Mouse (Mus musculus) CH12.LX (cell line): Measurements from ENCODE around the gene Rabgap1l. TPM values are rescaled to one million over a fixed set of nuclear protein-coding genes. Genes with fewer than 3 reads are reported as not detected.

Source experiments
- DNase-seq: peaks from one replicate; pipeline ENCODE4 v3.0.0-alpha.2; 2013; ENCODE audit errors: extremely low read depth
- H3K27ac ChIP-seq: 2 replicates; pipeline ENCODE4 v1.5.1; 2012; ENCODE audit warnings: low read depth, mild to moderate bottlenecking, control low read depth, moderate library complexity; ENCODE audit not compliant: insufficient read depth
- H3K27me3 ChIP-seq: replicated peaks from 2 replicates; pipeline ENCODE3; 2012; ENCODE audit warnings: inconsistent platforms
- H3K36me3 ChIP-seq, 2 experiments: replicated peaks in 1 of 2; 2 replicates each; pipeline versions ENCODE3 to v1.6.1; 2012; ENCODE audit warnings: inconsistent platforms in 1 of 2, low read length in 1 of 2, mild to moderate bottlenecking in 1 of 2, mixed read lengths in 1 of 2, moderate library complexity in 1 of 2; ENCODE audit not compliant: control insufficient read depth in 1 of 2, insufficient read depth in 1 of 2
- H3K4me1 ChIP-seq, 2 experiments: 2 replicates each; pipeline ENCODE4 v1.6.1; 2012; ENCODE audit warnings: inconsistent platforms in 1 of 2, moderate library complexity in 1 of 2; ENCODE audit not compliant: insufficient read depth in 2 of 2, control insufficient read depth in 1 of 2
- H3K4me2 ChIP-seq: 2 replicates; pipeline ENCODE4 v1.6.1; 2012; ENCODE audit warnings: low read depth, mild to moderate bottlenecking, control low read depth; ENCODE audit not compliant: poor library complexity, insufficient read depth, severe bottlenecking
- H3K4me3 ChIP-seq, 3 experiments: fragments of 150-350 bp in 1 of 3; sonication (generic) in 1 of 3; replicated peaks in 1 of 3; 2 replicates each; pipeline versions ENCODE3 to v1.5.1; 2011 to 2012; ENCODE audit warnings: low read depth in 2 of 3, low read length in 2 of 3, mild to moderate bottlenecking in 2 of 3, moderate library complexity in 2 of 3, control low read depth in 1 of 3, improper control_type of control experiment in 1 of 3, inconsistent platforms in 1 of 3, mixed read lengths in 1 of 3; ENCODE audit not compliant: poor library complexity in 1 of 3
- H3K79me2 ChIP-seq: replicated peaks from 2 replicates; pipeline ENCODE4 v1.6.1; 2012; ENCODE audit warnings: mild to moderate bottlenecking, moderate library complexity; ENCODE audit not compliant: control insufficient read depth, poor library complexity, insufficient read depth, severe bottlenecking; ENCODE audit errors: extremely low read depth
- H3K9ac ChIP-seq: 2 replicates; pipeline ENCODE4 v1.6.1; 2012; ENCODE audit warnings: low read depth, mild to moderate bottlenecking, control low read depth, moderate library complexity; ENCODE audit not compliant: insufficient read depth
- H3K9me3 ChIP-seq: replicated peaks from 2 replicates; pipeline ENCODE3; 2012; ENCODE audit warnings: low read length, inconsistent platforms, mixed read lengths
- BHLHE40 ChIP-seq: IDR thresholded peaks from 2 replicates; pipeline ENCODE4 v1.6.1; 2011; ENCODE audit warnings: mild to moderate bottlenecking, low read depth, low read length, improper control_type of control experiment
- CTCF ChIP-seq, 2 experiments: IDR thresholded peaks in 1 of 2; conservative IDR thresholded peaks in 1 of 2; 2 replicates each; pipeline ENCODE4 v1.5.1; 2011 to 2012; ENCODE audit warnings: low read depth in 2 of 2, low read length in 2 of 2, improper control_type of control experiment in 1 of 2, inconsistent platforms in 1 of 2, mild to moderate bottlenecking in 1 of 2, moderate library complexity in 1 of 2
- ELF1 ChIP-seq: IDR thresholded peaks from 2 replicates; pipeline ENCODE4 v1.6.1; 2014; ENCODE audit warnings: low read depth, mild to moderate bottlenecking, inconsistent platforms, low read length, improper control_type of control experiment
- ETS1 ChIP-seq: conservative IDR thresholded peaks from 2 replicates; pipeline ENCODE4 v1.6.1; 2012; ENCODE audit warnings: low read depth, mild to moderate bottlenecking, inconsistent platforms, low read length, improper control_type of control experiment, moderate library complexity
- GABPA ChIP-seq: IDR thresholded peaks from 2 replicates; pipeline ENCODE4 v1.6.1; 2012; ENCODE audit warnings: low read depth, low read length, improper control_type of control experiment, inconsistent platforms; ENCODE audit not compliant: insufficient replicate concordance
- HCFC1 ChIP-seq: IDR thresholded peaks from 2 replicates; pipeline ENCODE4 v1.6.1; 2012; ENCODE audit warnings: low read depth, mild to moderate bottlenecking, inconsistent platforms, low read length, improper control_type of control experiment
- JUN ChIP-seq: IDR thresholded peaks from 2 replicates; pipeline ENCODE4 v1.6.1; 2011; ENCODE audit warnings: low read depth, mild to moderate bottlenecking, low read length, improper control_type of control experiment, moderate library complexity; ENCODE audit not compliant: insufficient read depth
- JUND ChIP-seq: conservative IDR thresholded peaks from 2 replicates; pipeline ENCODE4 v1.6.1; 2011; ENCODE audit warnings: low read depth, low read length, improper control_type of control experiment
- KAT2A ChIP-seq: IDR thresholded peaks from 2 replicates; pipeline ENCODE4 v1.6.1; 2012; ENCODE audit warnings: low read length, improper control_type of control experiment, inconsistent platforms; ENCODE audit not compliant: insufficient replicate concordance
- MYC ChIP-seq: IDR thresholded peaks from 2 replicates; pipeline ENCODE4 v1.6.1; 2011; ENCODE audit warnings: low read depth, mild to moderate bottlenecking, improper control_type of control experiment, low read length
- NRF1 ChIP-seq: IDR thresholded peaks from 2 replicates; pipeline ENCODE4 v1.6.1; 2014; ENCODE audit warnings: low read depth, mild to moderate bottlenecking, inconsistent platforms, low read length, improper control_type of control experiment, moderate library complexity
- RAD21 ChIP-seq: IDR thresholded peaks from 2 replicates; pipeline ENCODE4 v1.6.1; 2011; ENCODE audit warnings: low read depth, mild to moderate bottlenecking, low read length, improper control_type of control experiment, moderate library complexity
- SMC3 ChIP-seq: IDR thresholded peaks from 2 replicates; pipeline ENCODE4 v1.6.1; 2011; ENCODE audit warnings: low read depth, low read length, improper control_type of control experiment
- TCF12 ChIP-seq: IDR thresholded peaks from 2 replicates; pipeline ENCODE4 v1.6.1; 2014; ENCODE audit warnings: low read depth, mild to moderate bottlenecking, inconsistent platforms, low read length, improper control_type of control experiment
- USF2 ChIP-seq: conservative IDR thresholded peaks from 2 replicates; pipeline ENCODE4 v1.6.1; 2011; ENCODE audit warnings: low read depth, low read length, improper control_type of control experiment
- ZKSCAN1 ChIP-seq: IDR thresholded peaks from 2 replicates; pipeline ENCODE4 v1.6.1; 2012; ENCODE audit warnings: low read depth, inconsistent platforms, low read length, improper control_type of control experiment, borderline replicate concordance
- ZMIZ1 ChIP-seq: IDR thresholded peaks from 2 replicates; pipeline ENCODE4 v1.6.1; 2012; ENCODE audit warnings: low read depth, mild to moderate bottlenecking, inconsistent platforms, low read length, improper control_type of control experiment
- dilution Hi-C: fragments of 300-500 bp; cut with MboI; formaldehyde crosslinking; loops from 2 replicates; pipeline ENCODE4 v1.14.3; 2020; ENCODE audit warnings: low sequenced_read_pairs; ENCODE audit not compliant: extremely low pct_unique_long_range_greater_than_20kb, extremely low pct_ligation_motif_present
- in situ Hi-C: fragments of 300-500 bp; cut with MboI; formaldehyde crosslinking; loops from 3 replicates; pipeline ENCODE4 v1.14.3; 2019; ENCODE audit warnings: low sequenced_read_pairs, low pct_ligation_motif_present, low pct_unique_long_range_greater_than_20kb, mixed read lengths
- polyA plus RNA-seq: library from polyadenylated mRNA; unstranded; fragments of >175 nt; gene quantifications from 2 replicates; pipeline ENCODE4 v1.2.1, GENCODE M21; 2012; ENCODE audit warnings: low read depth; ENCODE audit not compliant: insufficient read length
- total RNA-seq, 2 experiments: library from RNA; depleted of rRNA; stranded (reverse); fragments of 300-350 nt in 1 of 2; fragments of >200 nt in 1 of 2; gene quantifications; 2 replicates each; pipeline ENCODE4 v1.2.3; 2012 to 2014

Rabgap1l gene
- total and polyA plus RNA-seq, 3 experiments: 84.0 to 109 (median 85.6) TPM

GRCm38 (mm10) chr1:160842567-160842966 is 49.6 kb upstream of the Rabgap1l start:
- 0 out of 2 replicates have a peak overlapping the region, but pooled peaks have one; percentile 1 for H3K4me2 ChIP-seq
- no peaks in the 10 kb centered on the region for H3K79me2 ChIP-seq
- no peak overlapping the region for H3K4me3 ChIP-seq
- H3K36me3 ChIP-seq: no peaks in the 10 kb centered on the region
- DNase-seq: no peak
- TF ChIP-seq ZKSCAN1 (no peak), GABPA (no peak), BHLHE40 (no peak), CTCF (conservative IDR thresholded peaks at IDR 0.05 in 1 of 2, IDR thresholded peaks at IDR 0.05 in 1 of 2; ENCODE audit: low read depth in 2 of 2, low read length in 2 of 2) (no peak), ZMIZ1 (no peak), JUN (no peak), ETS1 (no peak)
- in situ Hi-C loops (no loop called here), dilution Hi-C loops (no loop called here)
- H3K27ac ChIP-seq: no peak overlapping the region
- no peaks in the 10 kb centered on the region for H3K9me3 ChIP-seq
- H3K27me3 ChIP-seq: no peaks in the 10 kb centered on the region
- H3K9ac ChIP-seq: no peak overlapping the region
- peaks cover 0 to 9% of the 10 kb centered on the region in 2 experiments; a peak in 1 of 4 replicates for H3K4me1 ChIP-seq

- peaks cover 0 to 13% of the 10 kb centered on the region in 2 experiments; a peak in 1 of 4 replicates for H3K4me1 ChIP-seq
- DNase-seq: no peak
These were observed 47.6 kb upstream of the Rabgap1l start for GRCm38 (mm10) chr1:160840618-160841017.

GRCm38 (mm10) chr1:160839095-160839494 is 46.1 kb upstream of the Rabgap1l start:
- in situ Hi-C loops (no loop called here), dilution Hi-C loops (no loop called here)
- no peak overlapping the region for H3K4me2 ChIP-seq
- H3K27ac ChIP-seq: no peak overlapping the region
- H3K9ac ChIP-seq: no peak overlapping the region
- H3K9me3 ChIP-seq: no peaks in the 10 kb centered on the region
- peaks cover 0 to 13% of the 10 kb centered on the region in 2 experiments; a peak in 1 of 4 replicates for H3K4me1 ChIP-seq
- DNase-seq: no peak
- H3K27me3 ChIP-seq: no peaks in the 10 kb centered on the region
- H3K79me2 ChIP-seq: no peaks in the 10 kb centered on the region
- H3K36me3 ChIP-seq: no peaks in the 10 kb centered on the region
- no peak for TF ChIP-seq KAT2A
- no peak for TF ChIP-seq JUN
- TF ChIP-seq TCF12: no peak
- no peak for TF ChIP-seq HCFC1
- TF ChIP-seq ZKSCAN1: no peak
- TF ChIP-seq JUND: no peak
- no peak for TF ChIP-seq NRF1
- TF ChIP-seq CTCF (conservative IDR thresholded peaks at IDR 0.05 in 1 of 2, IDR thresholded peaks at IDR 0.05 in 1 of 2; ENCODE audit: low read depth in 2 of 2, low read length in 2 of 2): no peak
- TF ChIP-seq MYC: no peak
- TF ChIP-seq ELF1: no peak
- no peak for TF ChIP-seq SMC3
- TF ChIP-seq BHLHE40: no peak
- TF ChIP-seq RAD21: no peak
- H3K4me3 ChIP-seq: no peak overlapping the region

More at GRCm38 (mm10) chr1:160840618-160841017, 47.6 kb upstream of the Rabgap1l start:
- Histone ChIP-seq H3K4me3 (no peak overlapping the region), H3K9ac (no peak overlapping the region), H3K36me3 (no peaks in the 10 kb centered on the region), H3K79me2 (no peaks in the 10 kb centered on the region), H3K27ac (no peak overlapping the region), H3K9me3 (no peaks in the 10 kb centered on the region), H3K4me2 (no peak overlapping the region), H3K27me3 (no peaks in the 10 kb centered on the region)
- dilution Hi-C loops (no loop called here), in situ Hi-C loops (no loop called here)
- TF ChIP-seq USF2 (no peak), SMC3 (no peak)
